Mouse (Mus musculus): Measurements from ENCODE around the gene Fcgr2b. TPM values are rescaled to one million over a fixed set of nuclear protein-coding genes. Genes with fewer than 3 reads are reported as not detected.

The Fcgr2b gene
- polyA plus RNA-seq, 1 experiment from 2014 or later, result 6.7 TPM

- 40% methylated on average over 2 of the region's 2 CpGs for WGBS (ENCODE audit: insufficient replicate concordance)
- Histone ChIP-seq H3K27me3 (ENCODE audit: control insufficient read depth, insufficient read depth, low read depth, low read length) (no peaks in the 10 kb centered on the region), H3K9ac (ENCODE audit: low read depth, low read length) (no peak overlapping the region), H3K9me3 (replicated peaks; ENCODE audit: control insufficient read depth, low read length) (no peaks in the 10 kb centered on the region), H3K4me1 (ENCODE audit: control insufficient read depth, low read depth, low read length) (no peaks in the 10 kb centered on the region), H3K36me3 (ENCODE audit: control insufficient read depth, insufficient read depth) (no peaks in the 10 kb centered on the region), H3K4me2 (ENCODE audit: low read depth, low read length) (no peak overlapping the region), H3K4me3 (ENCODE audit: low read depth, low read length) (no peak overlapping the region), H3K27ac (ENCODE audit: low read length) (no peak overlapping the region)
- 0 out of 2 replicates have a peak, but pooled peaks have one; percentile 19 for ATAC-seq (ENCODE audit: low read depth)
Measured at GRCm38 (mm10) chr1:170928467-170928866, 47.9 kb downstream of the Fcgr2b start.

GRCm38 (mm10) chr1:170927378-170927777 lies 49.0 kb downstream of the Fcgr2b start, which contains the start of gene Fcrla:
TSS of gene Fcrla (minus strand) at chr1:170927583.
- H3K4me1 ChIP-seq (ENCODE audit: control insufficient read depth, low read depth, low read length), result no peaks in the 10 kb centered on the region
- 46% methylated on average over 3 of the region's 3 CpGs for WGBS (ENCODE audit: insufficient replicate concordance)
- no peaks in the 10 kb centered on the region for H3K27me3 ChIP-seq (ENCODE audit: control insufficient read depth, insufficient read depth, low read depth, low read length)
- no peak within 1 kb of the TSS for H3K4me2 ChIP-seq (ENCODE audit: low read depth, low read length)
- no peak for ATAC-seq (ENCODE audit: low read depth)
- H3K27ac ChIP-seq (ENCODE audit: low read length), result no peak within 1 kb of the TSS
- H3K9ac ChIP-seq (ENCODE audit: low read depth, low read length), result no peak within 1 kb of the TSS
- H3K36me3 ChIP-seq (ENCODE audit: control insufficient read depth, insufficient read depth), result no peaks in the 10 kb centered on the region
- no peaks in the 10 kb centered on the region for H3K9me3 ChIP-seq (replicated peaks; ENCODE audit: control insufficient read depth, low read length)
- H3K4me3 ChIP-seq (ENCODE audit: low read depth, low read length), result no peak within 1 kb of the TSS

DNA sequence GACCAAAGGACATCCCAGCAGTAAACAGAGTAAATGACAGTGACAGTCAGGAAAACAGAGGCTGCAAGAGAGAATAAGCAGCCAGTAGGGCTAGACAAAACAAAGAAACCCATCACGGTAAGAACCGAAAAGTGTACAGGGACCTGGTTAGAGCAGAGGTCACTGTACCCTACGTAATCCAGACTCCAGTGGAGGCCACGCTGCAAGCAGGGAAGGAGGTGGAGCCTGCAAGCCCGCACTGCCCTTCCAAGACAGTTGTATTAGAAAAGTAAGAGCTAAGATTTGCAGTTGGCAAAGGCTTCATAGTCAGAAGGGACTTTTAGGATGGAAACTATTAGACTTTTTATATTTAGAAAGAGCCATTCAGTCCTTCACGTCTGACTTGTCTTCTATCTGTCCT lies 49.4 kb downstream of the Fcgr2b start:
- H3K4me2 ChIP-seq (ENCODE audit: low read depth, low read length), result no peak overlapping the region
- no peaks in the 10 kb centered on the region for H3K9me3 ChIP-seq (replicated peaks; ENCODE audit: control insufficient read depth, low read length)
- no peak overlapping the region for H3K27ac ChIP-seq (ENCODE audit: low read length)
- 50% methylated on average over 6 of the region's 6 CpGs for WGBS (ENCODE audit: insufficient replicate concordance)
- no peaks in the 10 kb centered on the region for H3K4me1 ChIP-seq (ENCODE audit: control insufficient read depth, low read depth, low read length)
- no peaks in the 10 kb centered on the region for H3K36me3 ChIP-seq (ENCODE audit: control insufficient read depth, insufficient read depth)
- H3K27me3 ChIP-seq (ENCODE audit: control insufficient read depth, insufficient read depth, low read depth, low read length), result no peaks in the 10 kb centered on the region
- H3K4me3 ChIP-seq (ENCODE audit: low read depth, low read length), result no peak overlapping the region
- no peak overlapping the region for H3K9ac ChIP-seq (ENCODE audit: low read depth, low read length)
- no peak for ATAC-seq (ENCODE audit: low read depth)

GRCm38 (mm10) chr1:170924485-170924884 lies 51.9 kb downstream of the Fcgr2b start:
- Histone ChIP-seq H3K27ac (ENCODE audit: low read length) (no peak overlapping the region), H3K4me1 (ENCODE audit: control insufficient read depth, low read depth, low read length) (no peaks in the 10 kb centered on the region), H3K9me3 (replicated peaks; ENCODE audit: control insufficient read depth, low read length) (no peaks in the 10 kb centered on the region), H3K27me3 (ENCODE audit: control insufficient read depth, insufficient read depth, low read depth, low read length) (no peaks in the 10 kb centered on the region), H3K4me2 (ENCODE audit: low read depth, low read length) (peak overlapping the region; percentile 21; the same call in 1 of the 2 replicates), H3K4me3 (ENCODE audit: low read depth, low read length) (no peak overlapping the region), H3K36me3 (ENCODE audit: control insufficient read depth, insufficient read depth) (no peaks in the 10 kb centered on the region), H3K9ac (ENCODE audit: low read depth, low read length) (no peak overlapping the region)
- ATAC-seq (ENCODE audit: low read depth), result no peak
- 21% methylated on average over 6 of the region's 6 CpGs for WGBS (ENCODE audit: insufficient replicate concordance)

DNA sequence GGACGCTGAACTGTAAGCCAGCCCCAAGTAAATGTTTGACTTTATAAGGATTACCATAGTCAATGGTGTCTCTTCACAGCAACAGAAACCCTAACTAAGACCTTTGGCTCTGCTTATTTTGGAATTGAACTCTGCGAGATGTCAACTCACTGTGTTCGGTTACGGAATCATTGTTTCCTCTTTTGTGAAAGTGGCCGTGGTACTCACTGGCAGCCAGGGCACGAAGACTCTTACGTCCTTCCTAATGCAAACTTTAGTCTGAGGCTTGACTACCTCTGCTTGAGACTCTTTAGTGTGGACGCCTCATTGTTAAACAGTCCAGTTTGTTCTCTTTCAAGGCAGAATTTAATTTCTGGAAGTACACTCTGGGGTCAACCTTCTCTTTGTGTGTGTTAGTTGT lies 57.0 kb downstream of the Fcgr2b start:
- H3K36me3 ChIP-seq (ENCODE audit: control insufficient read depth, insufficient read depth), result no peaks in the 10 kb centered on the region
- no peak overlapping the region for H3K4me3 ChIP-seq (ENCODE audit: low read depth, low read length)
- no peak overlapping the region for H3K27ac ChIP-seq (ENCODE audit: low read length)
- ATAC-seq (ENCODE audit: low read depth), result no peak
- H3K4me2 ChIP-seq (ENCODE audit: low read depth, low read length), result no peak overlapping the region
- no peaks in the 10 kb centered on the region for H3K9me3 ChIP-seq (replicated peaks; ENCODE audit: control insufficient read depth, low read length)
- no peaks in the 10 kb centered on the region for H3K4me1 ChIP-seq (ENCODE audit: control insufficient read depth, low read depth, low read length)
- WGBS (ENCODE audit: insufficient replicate concordance), result 72% methylated on average over 8 of the region's 8 CpGs
- H3K27me3 ChIP-seq (ENCODE audit: control insufficient read depth, insufficient read depth, low read depth, low read length), result no peaks in the 10 kb centered on the region
- no peak overlapping the region for H3K9ac ChIP-seq (ENCODE audit: low read depth, low read length)

- Histone ChIP-seq H3K4me2 (ENCODE audit: low read depth, low read length) (no peak overlapping the region), H3K36me3 (ENCODE audit: control insufficient read depth, insufficient read depth) (no peaks in the 10 kb centered on the region), H3K4me3 (ENCODE audit: low read depth, low read length) (no peak overlapping the region), H3K9ac (ENCODE audit: low read depth, low read length) (no peak overlapping the region), H3K9me3 (replicated peaks; ENCODE audit: control insufficient read depth, low read length) (no peaks in the 10 kb centered on the region), H3K27me3 (ENCODE audit: control insufficient read depth, insufficient read depth, low read depth, low read length) (no peaks in the 10 kb centered on the region), H3K4me1 (ENCODE audit: control insufficient read depth, low read depth, low read length) (no peaks in the 10 kb centered on the region), H3K27ac (ENCODE audit: low read length) (no peak overlapping the region)
- 55% methylated on average over 5 of the region's 5 CpGs for WGBS (ENCODE audit: insufficient replicate concordance)
- no peak for ATAC-seq (ENCODE audit: low read depth)
Measured at GRCm38 (mm10) chr1:170915657-170916056, 60.7 kb downstream of the Fcgr2b start.

- Histone ChIP-seq H3K9ac (ENCODE audit: low read depth, low read length) (no peak within 1 kb of the TSS), H3K27ac (ENCODE audit: low read length) (no peak within 1 kb of the TSS), H3K27me3 (ENCODE audit: control insufficient read depth, insufficient read depth, low read depth, low read length) (peaks cover 17% of the 10 kb centered on the region), H3K4me1 (ENCODE audit: control insufficient read depth, low read depth, low read length) (peaks cover 3% of the 10 kb centered on the region), H3K4me2 (ENCODE audit: low read depth, low read length) (no peak within 1 kb of the TSS), H3K36me3 (ENCODE audit: control insufficient read depth, insufficient read depth) (no peaks in the 10 kb centered on the region), H3K9me3 (replicated peaks; ENCODE audit: control insufficient read depth, low read length) (no peaks in the 10 kb centered on the region), H3K4me3 (ENCODE audit: low read depth, low read length) (no peak within 1 kb of the TSS)
- no peak for ATAC-seq (ENCODE audit: low read depth)
- WGBS (ENCODE audit: insufficient replicate concordance), result 48% methylated on average over 5 of the region's 5 CpGs
Measured at GRCm38 (mm10) chr1:170912891-170913615, 63.3 kb downstream of the Fcgr2b start, which contains the start of gene Fcrlb. TSS of gene Fcrlb (minus strand) at chr1:170912941.

GRCm38 (mm10) chr1:170911907-170912660 lies 64.3 kb downstream of the Fcgr2b start:
- no peak for ATAC-seq (ENCODE audit: low read depth)
- no peak overlapping the region for H3K27ac ChIP-seq (ENCODE audit: low read length)
- no peak overlapping the region for H3K9ac ChIP-seq (ENCODE audit: low read depth, low read length)
- WGBS (ENCODE audit: insufficient replicate concordance), result 51% methylated on average over 11 of the region's 11 CpGs
- H3K4me1 ChIP-seq (ENCODE audit: control insufficient read depth, low read depth, low read length), result peaks cover 7% of the 10 kb centered on the region
- H3K4me2 ChIP-seq (ENCODE audit: low read depth, low read length), result no peak overlapping the region
- H3K27me3 ChIP-seq (ENCODE audit: control insufficient read depth, insufficient read depth, low read depth, low read length), result peaks cover 27% of the 10 kb centered on the region
- no peaks in the 10 kb centered on the region for H3K9me3 ChIP-seq (replicated peaks; ENCODE audit: control insufficient read depth, low read length)
- H3K4me3 ChIP-seq (ENCODE audit: low read depth, low read length), result no peak overlapping the region
- no peaks in the 10 kb centered on the region for H3K36me3 ChIP-seq (ENCODE audit: control insufficient read depth, insufficient read depth)
